Mouse (Mus musculus): ENCODE measurements at regions not wholly inside any gene's neighbourhood (a gene's known extent, or its start where the extent isn't known, plus 50 kb on each side); places are given as distances from the start of the nearest gene placed in this dataset.

GRCm38 (mm10) chr7:93795210-93795609 is 715.5 kb downstream of the Fam181b start:
- DNase-seq: no peak

- no peak for DNase-seq
Measured at GRCm38 (mm10) chr7:93835697-93836096, 756.0 kb downstream of the Fam181b start.

- no peak for DNase-seq
Measured at GRCm38 (mm10) chr7:93836169-93836568, 756.5 kb downstream of the Fam181b start.

- no peak for DNase-seq
Measured at GRCm38 (mm10) chr7:93855025-93855424, 775.4 kb downstream of the Fam181b start.

- DNase-seq: no peak
Measured at GRCm38 (mm10) chr7:93893701-93894100, 814.0 kb downstream of the Fam181b start.

- no peak for DNase-seq
Measured at GRCm38 (mm10) chr7:93896921-93897320, 817.3 kb downstream of the Fam181b start.

- no peak for DNase-seq
Measured at GRCm38 (mm10) chr7:93902770-93903169, 823.1 kb downstream of the Fam181b start.

GRCm38 (mm10) chr7:93936925-93937324 is 857.3 kb downstream of the Fam181b start:
- DNase-seq: no peak

- no peak for DNase-seq
Measured at GRCm38 (mm10) chr7:93982103-93982502, 902.4 kb downstream of the Fam181b start.

- DNase-seq: no peak
Measured at GRCm38 (mm10) chr7:94002780-94003179, 923.1 kb downstream of the Fam181b start.

GRCm38 (mm10) chr7:94042466-94043030 is 962.9 kb downstream of the Fam181b start:
- peak in 1 of 2 experiments; percentile 4 for DNase-seq

GRCm38 (mm10) chr7:94045428-94045827 is 965.8 kb downstream of the Fam181b start:
- DNase-seq: no peak

GRCm38 (mm10) chr7:94046029-94046428 is 966.4 kb downstream of the Fam181b start:
- DNase-seq: no peak

GRCm38 (mm10) chr7:94061814-94062545 is 982.3 kb downstream of the Fam181b start:
- no peak for DNase-seq
